Mouse (Mus musculus) heart, embryonic 15.5 days (tissue): ENCODE results near the gene Uggt1. TPM values are rescaled to one million over a fixed set of nuclear protein-coding genes. Genes with fewer than 3 reads are reported as not detected.

Source experiments
- ATAC-seq: fragments of 200-750 bp; cut with Nextera tagmentation; replicated peaks from 2 replicates; pipeline ENCODE4 v1.8.0; 2017; ENCODE audit warnings: low read depth, moderate TSS enrichment; ENCODE audit not compliant: insufficient number of reproducible peaks, insufficient read depth, low FRiP score
- H3K27ac ChIP-seq: fragments of 300-500 bp; sonication (generic); 2 replicates; pipeline ENCODE4 v1.5.1; 2015; ENCODE audit warnings: mild to moderate bottlenecking, inconsistent platforms
- H3K27me3 ChIP-seq: fragments of 300-500 bp; sonication (generic); 2 replicates; pipeline ENCODE4 v1.6.1; 2015; ENCODE audit warnings: inconsistent platforms
- H3K36me3 ChIP-seq: fragments of 300-500 bp; sonication (generic); 2 replicates; pipeline ENCODE4 v1.6.1; 2015; ENCODE audit warnings: mild to moderate bottlenecking, inconsistent platforms
- H3K4me1 ChIP-seq: fragments of 300-500 bp; sonication (generic); replicated peaks from 2 replicates; pipeline ENCODE4 v1.6.1; 2015; ENCODE audit warnings: inconsistent platforms
- H3K4me2 ChIP-seq: fragments of 300-500 bp; sonication (generic); 2 replicates; pipeline ENCODE4 v1.6.1; 2015; ENCODE audit warnings: inconsistent platforms, mild to moderate bottlenecking, moderate library complexity
- H3K4me3 ChIP-seq: fragments of 300-500 bp; sonication (generic); 2 replicates; pipeline ENCODE4 v1.5.1; 2015; ENCODE audit warnings: mild to moderate bottlenecking, inconsistent platforms
- H3K9ac ChIP-seq: fragments of 300-500 bp; sonication (generic); 2 replicates; pipeline ENCODE4 v1.6.1; 2015; ENCODE audit warnings: mild to moderate bottlenecking, inconsistent platforms
- H3K9me3 ChIP-seq: fragments of 300-500 bp; sonication (generic); replicated peaks from 2 replicates; pipeline ENCODE4 v1.6.1; 2016; ENCODE audit warnings: inconsistent platforms
- WGBS: fragments of 180-500 bp; shearing (Covaris S2); methylation state at CpG from one replicate; pipeline ENCODE4 v1.1.7; 2015; ENCODE audit warnings: mixed read lengths; 5-methylcytosine and 5-hydroxymethylcytosine counted together
- polyA plus RNA-seq: library from polyadenylated mRNA; unstranded; fragments of >200 nt; fragmentation: Nextera tagmentation; extraction: Ambion mirVana; gene quantifications from 2 replicates; pipeline ENCODE4 v1.2.1, GENCODE M21; 2015

The Uggt1 gene
- polyA plus RNA-seq, 1 experiment from 2014 or later, result 26.7 TPM

GRCm38 (mm10) chr1:36271516-36272230 is 27.2 kb upstream of the Uggt1 start:
- Histone ChIP-seq H3K27me3 (peaks cover 9% of the 10 kb centered on the region), H3K27ac (peak overlapping the region; percentile 71), H3K9me3 (no peaks in the 10 kb centered on the region), H3K4me3 (no peak overlapping the region), H3K9ac (peak overlapping the region; percentile 29; the same call in 1 of the 2 replicates), H3K4me1 (peaks cover 44% of the 10 kb centered on the region), H3K4me2 (peak overlapping the region; percentile 53; the same call in 1 of the 2 replicates), H3K36me3 (no peaks in the 10 kb centered on the region)
- 65% methylated on average over 8 of the region's 8 CpGs for WGBS
- ATAC-seq, result no peak

- H3K9ac ChIP-seq, result no peak overlapping the region; the same call in 1 of the 2 replicates
- no peaks in the 10 kb centered on the region for H3K36me3 ChIP-seq
- no peak overlapping the region for H3K4me3 ChIP-seq
- 44% methylated on average over 3 of the region's 3 CpGs for WGBS
- H3K27me3 ChIP-seq, result peaks cover 9% of the 10 kb centered on the region
- H3K27ac ChIP-seq, result peak overlapping the region; percentile 71
- H3K4me2 ChIP-seq, result peak overlapping the region; percentile 22; the same call in 1 of the 2 replicates
- no peaks in the 10 kb centered on the region for H3K9me3 ChIP-seq
- peaks cover 44% of the 10 kb centered on the region for H3K4me1 ChIP-seq
- peak; percentile 36 for ATAC-seq
These were observed 26.1 kb upstream of the Uggt1 start for GRCm38 (mm10) chr1:36270666-36271065.

- peaks cover 44% of the 10 kb centered on the region for H3K4me1 ChIP-seq
- H3K4me3 ChIP-seq, result peak overlapping the region; percentile 33
- peaks cover 9% of the 10 kb centered on the region for H3K27me3 ChIP-seq
- H3K9me3 ChIP-seq, result no peaks in the 10 kb centered on the region
- H3K36me3 ChIP-seq, result no peaks in the 10 kb centered on the region
- peak overlapping the region; percentile 60 for H3K4me2 ChIP-seq
- ATAC-seq, result no peak
- no peak overlapping the region for H3K27ac ChIP-seq
- H3K9ac ChIP-seq, result 0 out of 2 replicates have a peak overlapping the region, but pooled peaks have one; percentile 19
- WGBS, result 36% methylated on average over 54 of the region's 54 CpGs
These were observed 24.7 kb upstream of the Uggt1 start for GRCm38 (mm10) chr1:36269121-36269795.

GRCm38 (mm10) chr1:36267595-36267994 is 23.1 kb upstream of the Uggt1 start:
- Histone ChIP-seq H3K9ac (no peak overlapping the region), H3K27me3 (peaks cover 9% of the 10 kb centered on the region), H3K9me3 (no peaks in the 10 kb centered on the region), H3K4me2 (no peak overlapping the region), H3K27ac (no peak overlapping the region), H3K4me3 (no peak overlapping the region), H3K4me1 (peaks cover 32% of the 10 kb centered on the region), H3K36me3 (no peaks in the 10 kb centered on the region)
- ATAC-seq, result no peak
- WGBS, result 94% methylated on average over 3 of the region's 3 CpGs

GRCm38 (mm10) chr1:36266293-36266692 is 21.8 kb upstream of the Uggt1 start:
- H3K27ac ChIP-seq, result no peak overlapping the region
- no peaks in the 10 kb centered on the region for H3K9me3 ChIP-seq
- WGBS, result 72% methylated on average over 6 of the region's 6 CpGs
- no peak overlapping the region for H3K4me2 ChIP-seq
- H3K36me3 ChIP-seq, result no peaks in the 10 kb centered on the region
- no peak overlapping the region for H3K4me3 ChIP-seq
- peaks cover 19% of the 10 kb centered on the region for H3K4me1 ChIP-seq
- H3K9ac ChIP-seq, result no peak overlapping the region
- ATAC-seq, result no peak
- H3K27me3 ChIP-seq, result peaks cover 9% of the 10 kb centered on the region

GRCm38 (mm10) chr1:36263833-36264488 is 19.4 kb upstream of the Uggt1 start:
- no peaks in the 10 kb centered on the region for H3K9me3 ChIP-seq
- WGBS, result 39% methylated on average over 13 of the region's 13 CpGs
- H3K27me3 ChIP-seq, result peaks cover 3% of the 10 kb centered on the region; the same call in 1 of the 2 replicates
- H3K4me3 ChIP-seq, result no peak overlapping the region
- peaks cover 1% of the 10 kb centered on the region for H3K4me1 ChIP-seq
- peak overlapping the region; percentile 80 for H3K27ac ChIP-seq
- no peaks in the 10 kb centered on the region for H3K36me3 ChIP-seq
- H3K9ac ChIP-seq, result no peak overlapping the region
- H3K4me2 ChIP-seq, result peak overlapping the region; percentile 33
- ATAC-seq, result no peak; the same call in 1 of the 2 replicates

- no peak for ATAC-seq
- no peaks in the 10 kb centered on the region for H3K36me3 ChIP-seq
- 77% methylated on average over 19 of the region's 19 CpGs for WGBS
These were observed 17.4 kb upstream of the Uggt1 start for GRCm38 (mm10) chr1:36261708-36262504.

GRCm38 (mm10) chr1:36260418-36260817 is 15.9 kb upstream of the Uggt1 start:
- Histone ChIP-seq H3K27me3 (peaks cover 2% of the 10 kb centered on the region; the same call in 1 of the 2 replicates), H3K4me1 (peaks cover 4% of the 10 kb centered on the region; the same call in 1 of the 2 replicates), H3K9me3 (no peaks in the 10 kb centered on the region), H3K36me3 (no peaks in the 10 kb centered on the region), H3K27ac (no peak overlapping the region), H3K4me3 (no peak overlapping the region), H3K9ac (no peak overlapping the region), H3K4me2 (no peak overlapping the region)
- WGBS, result 91% methylated on average over 1 of the region's 1 CpGs
- ATAC-seq, result no peak

More at GRCm38 (mm10) chr1:36261708-36262504, 17.4 kb upstream of the Uggt1 start:
- H3K27me3 ChIP-seq, result no peaks in the 10 kb centered on the region
- H3K27ac ChIP-seq, result no peak overlapping the region
- no peak overlapping the region for H3K9ac ChIP-seq
- H3K4me2 ChIP-seq, result no peak overlapping the region
- no peak overlapping the region for H3K4me3 ChIP-seq
- H3K4me1 ChIP-seq, result no peaks in the 10 kb centered on the region
- no peaks in the 10 kb centered on the region for H3K9me3 ChIP-seq

GRCm38 (mm10) chr1:36259281-36259680 is 14.8 kb upstream of the Uggt1 start:
- H3K4me2 ChIP-seq, result no peak overlapping the region
- no peak overlapping the region for H3K27ac ChIP-seq
- H3K9ac ChIP-seq, result no peak overlapping the region
- ATAC-seq, result no peak
- WGBS, result 84% methylated on average over 2 of the region's 2 CpGs
- no peak overlapping the region for H3K4me3 ChIP-seq
- H3K36me3 ChIP-seq, result no peaks in the 10 kb centered on the region
- no peaks in the 10 kb centered on the region for H3K9me3 ChIP-seq
- H3K4me1 ChIP-seq, result peaks cover 14% of the 10 kb centered on the region
- peaks cover 8% of the 10 kb centered on the region; the same call in 1 of the 2 replicates for H3K27me3 ChIP-seq

- no peak overlapping the region for H3K9ac ChIP-seq
- peaks cover 14% of the 10 kb centered on the region for H3K4me1 ChIP-seq
- WGBS, result 43% methylated on average over 2 of the region's 2 CpGs
- H3K9me3 ChIP-seq, result no peaks in the 10 kb centered on the region
- no peak overlapping the region for H3K4me3 ChIP-seq
- H3K4me2 ChIP-seq, result no peak overlapping the region
- no peak for ATAC-seq
- H3K36me3 ChIP-seq, result no peaks in the 10 kb centered on the region
- no peak overlapping the region for H3K27ac ChIP-seq
- peaks cover 8% of the 10 kb centered on the region; the same call in 1 of the 2 replicates for H3K27me3 ChIP-seq
These were observed 14.1 kb upstream of the Uggt1 start for GRCm38 (mm10) chr1:36258631-36259030.
